Mouse (Mus musculus) embryo, embryonic 11.5 days (tissue): Measurements from ENCODE around the gene Ulk1.
A peak's percentile ranks its signal among the peaks of the same experiment; 100 is the strongest.
"Not testable (repeated sequence)": the region's sequence is repeated elsewhere in the genome, so short reads cannot be mapped to it uniquely, and the experiment has no call there.

ENCODE experiments used
- DNase-seq: peaks from one replicate; pipeline ENCODE4 v3.0.0-alpha.2; 2012; ENCODE audit warnings: low read depth, low spot score

Gene Ulk1

DNA sequence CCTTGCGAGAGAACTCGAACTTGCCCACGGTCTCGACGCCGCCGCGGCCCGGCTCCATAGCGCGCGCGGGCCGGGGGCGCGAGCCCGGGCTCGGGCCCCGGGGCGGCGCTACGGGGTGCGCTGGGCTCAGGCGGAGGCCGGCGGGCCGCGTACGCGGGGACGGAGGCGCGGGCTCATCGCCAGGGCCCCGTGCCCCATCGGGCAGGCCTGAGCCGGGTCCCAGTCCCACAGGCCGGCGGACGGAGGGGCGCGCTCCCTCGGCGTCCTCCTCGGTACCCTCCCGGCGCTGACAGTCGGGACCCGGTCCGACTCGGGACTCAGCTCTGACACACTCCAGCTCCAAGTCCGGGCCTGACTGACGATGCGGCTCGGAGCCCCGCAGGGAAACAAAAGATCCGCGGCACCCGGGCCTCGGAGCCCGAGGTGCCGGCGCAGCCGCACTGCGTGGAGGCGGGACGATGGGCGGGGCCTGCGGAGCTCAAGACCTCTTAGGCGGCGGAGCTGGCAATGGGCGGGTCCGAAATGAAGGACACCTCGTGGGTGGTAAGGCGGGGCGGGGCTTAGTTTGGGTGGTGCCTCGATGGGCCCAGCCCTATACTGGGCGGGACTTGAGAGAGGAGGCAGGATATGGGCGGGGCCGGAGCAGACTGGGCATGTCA, at the start of gene Ulk1:
Ulk1 (minus strand) TSS at position 431 of the 659 bp plus-strand sequence.
- DNase-seq = peak; percentile 99

GRCm38 (mm10) chr5:110859013-110859650, 49.2 kb upstream of the Ulk1 start:
- DNase-seq = no peak

DNA sequence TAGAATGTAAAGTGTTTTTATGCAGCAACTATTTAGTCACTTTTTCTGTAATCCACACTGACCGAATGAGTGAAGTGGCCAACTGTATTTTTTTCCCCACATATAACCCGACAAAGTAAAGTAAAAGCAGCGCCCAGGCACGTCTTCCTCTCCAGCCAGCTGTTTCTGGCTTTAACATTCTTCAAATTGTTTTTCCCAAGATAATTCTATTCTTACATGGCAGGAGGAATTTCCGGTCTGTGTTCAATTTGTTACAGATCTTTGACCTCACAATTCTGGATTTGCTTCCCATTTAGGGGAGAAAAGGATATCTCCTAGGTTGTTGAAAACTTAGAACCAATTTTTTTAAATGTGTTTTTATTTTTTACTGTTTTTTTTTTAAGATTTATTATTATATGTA, 47.2 kb upstream of the Ulk1 start:
- DNase-seq = no peak

- no peak for DNase-seq
Observed at GRCm38 (mm10) chr5:110852990-110853389, 43.1 kb upstream of the Ulk1 start.

GRCm38 (mm10) chr5:110841046-110841862, 31.4 kb upstream of the Ulk1 start:
- DNase-seq = no peak

GRCm38 (mm10) chr5:110840465-110840864, 30.6 kb upstream of the Ulk1 start:
- DNase-seq = peak; percentile 20

DNA sequence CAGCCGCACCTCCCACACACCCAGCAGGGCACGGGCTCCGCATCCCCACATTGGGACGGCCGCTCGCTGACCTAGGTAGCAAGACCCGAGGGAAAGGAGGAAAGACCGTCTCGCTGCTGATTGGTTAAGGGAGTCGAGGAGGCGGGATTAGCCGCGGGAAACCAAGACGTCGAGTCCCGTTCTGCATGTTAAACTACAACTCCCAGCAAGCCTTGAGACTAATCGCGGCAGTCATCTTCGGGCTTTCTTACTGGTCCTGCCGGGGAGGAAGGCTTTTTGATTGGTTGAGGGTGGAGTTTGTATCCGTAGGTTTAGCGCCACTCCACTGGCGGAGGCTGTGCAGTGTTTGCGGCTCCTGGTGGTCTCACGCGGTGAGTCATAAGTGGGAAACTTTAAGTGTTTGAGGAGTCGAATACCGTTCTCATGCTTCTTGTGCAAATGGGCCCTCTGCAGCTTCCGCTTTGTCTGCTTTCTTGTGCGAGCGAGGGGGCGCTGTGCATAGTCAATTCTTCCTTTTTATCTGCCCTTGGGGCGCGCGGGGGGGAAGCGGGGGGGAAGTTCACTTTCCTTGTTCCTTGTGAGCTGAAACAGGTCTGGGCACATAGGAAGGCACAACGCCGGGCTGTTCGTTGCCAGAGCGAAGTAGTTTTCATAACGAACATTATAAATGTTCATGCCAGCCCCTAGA, 29.9 kb upstream of the Ulk1 start, which contains the start of the genes Hscb and Chek2:
Hscb (minus strand) TSS at position 100 of the 688 bp plus-strand sequence.
Chek2 (plus strand) TSS at position 302 of the 688 bp plus-strand sequence.
- peak; percentile 95 for DNase-seq

- no peak for DNase-seq
Observed at GRCm38 (mm10) chr5:110839038-110839677, 29.3 kb upstream of the Ulk1 start.

DNA sequence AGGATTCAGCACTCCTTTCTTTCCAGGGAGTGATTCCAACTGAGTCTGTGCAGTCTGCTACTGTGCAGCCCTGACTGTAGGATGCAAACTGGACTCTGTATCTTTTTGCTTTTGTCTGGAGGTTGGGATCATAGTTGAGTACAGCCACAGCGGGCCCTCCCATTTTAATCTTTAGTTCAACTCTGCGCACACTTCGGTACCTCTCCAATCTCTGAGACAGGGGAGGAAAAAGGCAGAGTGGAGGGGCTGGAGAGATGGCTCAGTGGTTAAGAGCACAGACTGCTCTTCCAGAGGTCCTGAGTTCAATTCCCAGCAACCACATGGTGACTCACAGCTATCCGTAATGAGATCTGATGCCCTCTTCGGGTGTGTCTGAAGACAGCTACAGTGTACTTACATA, 28.1 kb upstream of the Ulk1 start:
- DNase-seq = not testable (repeated sequence)

GRCm38 (mm10) chr5:110835959-110836358, 26.1 kb upstream of the Ulk1 start:
- DNase-seq = peak; percentile 41

GRCm38 (mm10) chr5:110831036-110831720, 21.3 kb upstream of the Ulk1 start:
- DNase-seq = no peak

DNA sequence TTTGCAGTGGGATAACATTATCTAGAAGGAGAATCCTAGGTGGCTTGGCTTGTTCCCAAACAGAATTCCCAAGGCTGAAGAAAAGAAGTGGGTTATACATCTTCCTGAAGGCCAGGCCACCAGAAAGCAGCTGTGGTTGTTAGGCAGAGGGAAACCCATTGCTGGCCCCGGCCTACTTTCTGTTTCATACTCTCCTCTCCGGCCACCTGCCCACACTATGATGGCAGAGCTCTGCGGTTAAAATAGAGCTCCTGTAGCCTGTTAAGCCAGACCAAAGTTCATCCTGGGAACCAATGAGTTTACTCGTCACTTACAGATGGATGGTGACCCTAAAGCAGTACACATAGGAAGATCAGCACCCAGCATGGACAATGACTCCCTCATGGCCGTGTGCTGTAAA, 17.7 kb upstream of the Ulk1 start:
- DNase-seq = no peak

DNA sequence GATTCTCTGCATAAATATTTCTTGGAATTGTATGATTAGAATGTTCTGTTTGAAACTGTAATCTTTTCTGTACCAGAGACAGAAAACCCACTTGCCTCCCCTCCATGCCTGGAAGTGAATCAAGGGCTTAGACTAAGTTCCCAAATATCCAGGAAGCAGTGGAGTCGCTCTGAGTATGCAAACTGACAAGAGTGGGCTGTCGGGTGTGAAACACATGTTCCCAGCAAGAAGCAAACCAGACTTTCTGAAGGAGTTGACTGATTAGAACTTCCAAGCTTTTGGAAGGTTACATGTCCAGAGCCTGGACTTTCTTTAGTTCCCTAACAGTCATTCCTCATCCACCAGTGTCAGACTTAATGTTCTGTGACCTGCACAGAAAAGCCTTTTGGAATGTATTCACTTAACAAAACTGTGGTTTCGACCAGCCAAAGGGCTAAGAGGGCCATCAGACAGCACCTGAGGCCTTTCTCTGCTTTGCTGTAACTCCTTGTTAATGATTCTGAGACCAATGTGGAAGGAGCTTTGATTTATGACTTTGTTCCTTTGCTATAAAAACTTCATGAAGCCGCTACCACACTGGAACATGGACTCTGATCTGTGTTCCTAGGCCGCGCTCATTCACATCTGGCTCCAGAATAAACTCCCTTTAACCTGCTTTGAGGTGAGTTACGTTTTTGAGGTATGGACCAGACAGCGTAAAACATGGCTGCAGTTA, 17.0 kb upstream of the Ulk1 start:
- no peak for DNase-seq

- no peak for DNase-seq
Observed at GRCm38 (mm10) chr5:110824421-110824820, 14.5 kb upstream of the Ulk1 start.

DNA sequence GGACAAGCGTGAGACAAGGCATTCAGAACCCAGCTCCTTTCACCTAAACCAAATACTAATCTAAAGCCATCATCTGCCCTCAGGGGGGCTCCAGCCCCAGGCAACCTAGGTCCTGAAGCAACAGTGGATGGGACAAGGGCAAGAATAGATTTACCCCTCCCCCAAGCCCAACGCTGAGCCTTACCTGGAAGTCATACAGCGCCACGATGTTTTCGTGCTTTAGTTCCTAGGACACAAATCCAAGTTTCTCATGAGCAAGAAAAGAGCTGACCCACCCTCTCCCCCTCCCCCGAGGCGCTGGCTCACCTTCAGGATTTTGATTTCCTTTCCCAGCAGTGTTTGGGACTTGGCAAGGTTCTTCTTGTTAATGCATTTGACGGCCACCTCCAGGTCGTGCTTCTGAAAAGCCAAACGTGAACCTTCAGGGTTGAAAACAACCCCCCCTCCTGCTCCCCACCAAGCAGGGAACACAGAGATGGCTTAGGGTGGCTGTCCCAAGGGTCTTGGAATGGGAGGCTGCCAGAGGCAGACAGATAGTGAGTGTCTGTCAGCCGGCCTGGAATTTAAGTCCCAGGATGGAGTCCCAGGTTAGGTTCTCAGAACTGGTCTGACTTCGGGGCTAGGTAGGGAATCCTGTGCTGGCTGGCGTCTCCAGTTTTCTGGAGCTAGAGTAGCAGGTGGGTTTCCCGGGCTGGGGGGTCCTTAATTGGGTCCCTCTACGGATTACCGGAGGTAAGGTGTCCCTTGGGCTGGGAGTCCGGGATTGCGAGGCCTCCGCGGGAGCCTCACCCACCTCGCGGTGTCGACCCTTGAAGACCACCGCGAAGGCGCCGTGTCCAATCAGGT, 853 bp downstream of the Ulk1 start:
- DNase-seq = no peak

DNA sequence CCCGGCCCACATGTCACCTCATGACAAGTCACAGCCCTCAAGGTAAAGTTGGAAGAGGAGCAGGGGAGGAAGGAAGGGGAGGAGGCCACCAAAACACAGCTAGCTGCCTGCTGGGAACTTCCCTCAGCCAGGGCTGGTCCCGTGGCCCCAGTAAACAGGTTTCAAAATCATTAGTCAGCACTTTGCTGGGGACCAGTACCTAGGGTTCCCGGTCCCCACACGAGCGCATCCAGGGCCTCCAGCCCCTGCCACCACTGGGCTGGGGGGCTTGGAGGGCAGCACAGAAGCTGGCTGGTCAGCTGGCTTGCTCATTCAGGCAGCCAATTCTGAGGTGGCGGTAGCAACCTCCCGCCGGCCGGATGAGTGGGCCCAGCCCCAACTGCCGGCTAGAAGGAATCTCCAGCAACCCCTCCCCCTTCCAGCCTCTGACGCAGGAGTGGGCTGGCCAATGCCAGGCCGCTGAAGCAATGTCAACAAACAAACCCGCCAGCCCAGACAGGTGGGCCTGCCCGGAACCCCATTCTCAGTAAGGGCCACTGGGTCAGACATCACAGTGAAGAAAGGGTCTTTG, 1.8 kb downstream of the Ulk1 start:
- peak; percentile 60 for DNase-seq

- no peak for DNase-seq
Observed at GRCm38 (mm10) chr5:110807453-110807852, 2.4 kb downstream of the Ulk1 start.

GRCm38 (mm10) chr5:110806676-110807075, 3.2 kb downstream of the Ulk1 start:
- DNase-seq = no peak

GRCm38 (mm10) chr5:110806154-110806553, 3.7 kb downstream of the Ulk1 start:
- no peak for DNase-seq
